Mouse (Mus musculus): ENCODE results near the gene Snrpc. TPM values are rescaled to one million over a fixed set of nuclear protein-coding genes. Genes with fewer than 3 reads are reported as not detected.

Gene Snrpc
- polyA plus RNA-seq, 1 experiment from 2014 or later, result 255 TPM

- H3K4me2 ChIP-seq (ENCODE audit: low read length), result no peak overlapping the region
- no peak overlapping the region for H3K4me3 ChIP-seq (replicated peaks; ENCODE audit: low read length)
- H3K9me3 ChIP-seq (ENCODE audit: control insufficient read depth, low read length), result no peaks in the 10 kb centered on the region
- peak overlapping the region; percentile 56; the same call in 1 of the 2 replicates for H3K27ac ChIP-seq (ENCODE audit: low read length)
- no peaks in the 10 kb centered on the region for H3K27me3 ChIP-seq (replicated peaks; ENCODE audit: control insufficient read depth, insufficient read depth, low read length)
- peaks cover 32% of the 10 kb centered on the region for H3K4me1 ChIP-seq (replicated peaks; ENCODE audit: control insufficient read depth, insufficient read depth, low read length)
- H3K36me3 ChIP-seq (ENCODE audit: control insufficient read depth, insufficient read depth), result no peaks in the 10 kb centered on the region
- ATAC-seq, result no peak
- no peak overlapping the region for H3K9ac ChIP-seq (replicated peaks; ENCODE audit: low read depth, low read length)
- WGBS, result 61% methylated on average over 16 of the region's 16 CpGs
Measured at GRCm38 (mm10) chr17:27799771-27800584, 38.0 kb upstream of the Snrpc start.

GRCm38 (mm10) chr17:27800710-27801648 lies 37.0 kb upstream of the Snrpc start:
- H3K9ac ChIP-seq (replicated peaks; ENCODE audit: low read depth, low read length), result no peak overlapping the region
- peaks cover 36% of the 10 kb centered on the region for H3K4me1 ChIP-seq (replicated peaks; ENCODE audit: control insufficient read depth, insufficient read depth, low read length)
- H3K4me2 ChIP-seq (ENCODE audit: low read length), result no peak overlapping the region
- no peaks in the 10 kb centered on the region for H3K27me3 ChIP-seq (replicated peaks; ENCODE audit: control insufficient read depth, insufficient read depth, low read length)
- H3K4me3 ChIP-seq (replicated peaks; ENCODE audit: low read length), result no peak overlapping the region
- WGBS, result 93% methylated on average over 9 of the region's 9 CpGs
- H3K27ac ChIP-seq (ENCODE audit: low read length), result no peak overlapping the region
- no peaks in the 10 kb centered on the region for H3K9me3 ChIP-seq (ENCODE audit: control insufficient read depth, low read length)
- H3K36me3 ChIP-seq (ENCODE audit: control insufficient read depth, insufficient read depth), result no peaks in the 10 kb centered on the region
- no peak for ATAC-seq

- no peak overlapping the region for H3K9ac ChIP-seq (replicated peaks; ENCODE audit: low read depth, low read length)
- no peaks in the 10 kb centered on the region for H3K27me3 ChIP-seq (replicated peaks; ENCODE audit: control insufficient read depth, insufficient read depth, low read length)
- H3K4me3 ChIP-seq (replicated peaks; ENCODE audit: low read length), result no peak overlapping the region
- WGBS, result 78% methylated on average over 4 of the region's 4 CpGs
- H3K36me3 ChIP-seq (ENCODE audit: control insufficient read depth, insufficient read depth), result no peaks in the 10 kb centered on the region
- H3K27ac ChIP-seq (ENCODE audit: low read length), result no peak overlapping the region
- no peak overlapping the region for H3K4me2 ChIP-seq (ENCODE audit: low read length)
- no peaks in the 10 kb centered on the region for H3K9me3 ChIP-seq (ENCODE audit: control insufficient read depth, low read length)
- ATAC-seq, result no peak
- H3K4me1 ChIP-seq (replicated peaks; ENCODE audit: control insufficient read depth, insufficient read depth, low read length), result peaks cover 12% of the 10 kb centered on the region; the same call in 1 of the 2 replicates
Measured at GRCm38 (mm10) chr17:27803752-27804151, 34.2 kb upstream of the Snrpc start.

- Histone ChIP-seq H3K9ac (replicated peaks; ENCODE audit: low read depth, low read length) (no peak overlapping the region), H3K36me3 (ENCODE audit: control insufficient read depth, insufficient read depth) (no peaks in the 10 kb centered on the region)
- no peak for ATAC-seq
Measured at GRCm38 (mm10) chr17:27804156-27804690, 33.7 kb upstream of the Snrpc start.

GRCm38 (mm10) chr17:27804803-27805770 lies 32.9 kb upstream of the Snrpc start:
- Histone ChIP-seq H3K36me3 (ENCODE audit: control insufficient read depth, insufficient read depth) (no peaks in the 10 kb centered on the region), H3K27ac (ENCODE audit: low read length) (no peak overlapping the region), H3K9me3 (ENCODE audit: control insufficient read depth, low read length) (no peaks in the 10 kb centered on the region), H3K27me3 (replicated peaks; ENCODE audit: control insufficient read depth, insufficient read depth, low read length) (no peaks in the 10 kb centered on the region), H3K4me1 (replicated peaks; ENCODE audit: control insufficient read depth, insufficient read depth, low read length) (peaks cover 9% of the 10 kb centered on the region; the same call in 1 of the 2 replicates), H3K9ac (replicated peaks; ENCODE audit: low read depth, low read length) (no peak overlapping the region), H3K4me3 (replicated peaks; ENCODE audit: low read length) (no peak overlapping the region), H3K4me2 (ENCODE audit: low read length) (no peak overlapping the region)
- 87% methylated on average over 10 of the region's 10 CpGs for WGBS
- no peak for ATAC-seq

More at GRCm38 (mm10) chr17:27804156-27804690, 33.7 kb upstream of the Snrpc start:
- 87% methylated on average over 7 of the region's 7 CpGs for WGBS
- Histone ChIP-seq H3K4me1 (replicated peaks; ENCODE audit: control insufficient read depth, insufficient read depth, low read length) (peaks cover 9% of the 10 kb centered on the region; the same call in 1 of the 2 replicates), H3K27me3 (replicated peaks; ENCODE audit: control insufficient read depth, insufficient read depth, low read length) (no peaks in the 10 kb centered on the region), H3K4me2 (ENCODE audit: low read length) (no peak overlapping the region), H3K9me3 (ENCODE audit: control insufficient read depth, low read length) (no peaks in the 10 kb centered on the region), H3K27ac (ENCODE audit: low read length) (no peak overlapping the region), H3K4me3 (replicated peaks; ENCODE audit: low read length) (no peak overlapping the region)

GRCm38 (mm10) chr17:27807542-27808078 lies 30.3 kb upstream of the Snrpc start:
- Histone ChIP-seq H3K9me3 (ENCODE audit: control insufficient read depth, low read length) (no peaks in the 10 kb centered on the region), H3K9ac (replicated peaks; ENCODE audit: low read depth, low read length) (no peak overlapping the region), H3K27ac (ENCODE audit: low read length) (no peak overlapping the region), H3K27me3 (replicated peaks; ENCODE audit: control insufficient read depth, insufficient read depth, low read length) (no peaks in the 10 kb centered on the region), H3K4me3 (replicated peaks; ENCODE audit: low read length) (no peak overlapping the region), H3K36me3 (ENCODE audit: control insufficient read depth, insufficient read depth) (no peaks in the 10 kb centered on the region), H3K4me2 (ENCODE audit: low read length) (no peak overlapping the region), H3K4me1 (replicated peaks; ENCODE audit: control insufficient read depth, insufficient read depth, low read length) (peaks cover 9% of the 10 kb centered on the region; the same call in 1 of the 2 replicates)
- no peak for ATAC-seq
- 87% methylated on average over 2 of the region's 2 CpGs for WGBS

GRCm38 (mm10) chr17:27810569-27811331 lies 27.2 kb upstream of the Snrpc start:
- Histone ChIP-seq H3K4me2 (ENCODE audit: low read length) (no peak overlapping the region), H3K27me3 (replicated peaks; ENCODE audit: control insufficient read depth, insufficient read depth, low read length) (no peaks in the 10 kb centered on the region), H3K27ac (ENCODE audit: low read length) (no peak overlapping the region), H3K36me3 (ENCODE audit: control insufficient read depth, insufficient read depth) (no peaks in the 10 kb centered on the region), H3K9ac (replicated peaks; ENCODE audit: low read depth, low read length) (no peak overlapping the region), H3K9me3 (ENCODE audit: control insufficient read depth, low read length) (no peaks in the 10 kb centered on the region), H3K4me1 (replicated peaks; ENCODE audit: control insufficient read depth, insufficient read depth, low read length) (no peaks in the 10 kb centered on the region), H3K4me3 (replicated peaks; ENCODE audit: low read length) (no peak overlapping the region)
- WGBS, result 91% methylated on average over 16 of the region's 16 CpGs
- ATAC-seq, result no peak

GRCm38 (mm10) chr17:27811980-27812379 lies 26.0 kb upstream of the Snrpc start:
- no peak for ATAC-seq
- no peaks in the 10 kb centered on the region for H3K4me1 ChIP-seq (replicated peaks; ENCODE audit: control insufficient read depth, insufficient read depth, low read length)
- H3K9me3 ChIP-seq (ENCODE audit: control insufficient read depth, low read length), result no peaks in the 10 kb centered on the region
- H3K27me3 ChIP-seq (replicated peaks; ENCODE audit: control insufficient read depth, insufficient read depth, low read length), result no peaks in the 10 kb centered on the region
- H3K36me3 ChIP-seq (ENCODE audit: control insufficient read depth, insufficient read depth), result no peaks in the 10 kb centered on the region
- no peak overlapping the region for H3K9ac ChIP-seq (replicated peaks; ENCODE audit: low read depth, low read length)
- H3K4me3 ChIP-seq (replicated peaks; ENCODE audit: low read length), result no peak overlapping the region
- 93% methylated on average over 3 of the region's 3 CpGs for WGBS
- no peak overlapping the region for H3K27ac ChIP-seq (ENCODE audit: low read length)
- H3K4me2 ChIP-seq (ENCODE audit: low read length), result no peak overlapping the region

Data from forebrain, embryonic 16.5 days (tissue).